Mouse (Mus musculus) heart, postnatal 25 days (tissue): ENCODE measurements around the gene Csta1. TPM values are rescaled to one million over a fixed set of nuclear protein-coding genes. Genes with fewer than 3 reads are reported as not detected.
"Not testable (repeated sequence)": the region's sequence is repeated elsewhere in the genome, so short reads cannot be mapped to it uniquely, and the experiment has no call there.

ENCODE experiments used
- DNase-seq: peaks from one replicate; pipeline ENCODE4 v3.0.0; 2022; ENCODE audit warnings: low spot score
- intact Hi-C: fragments of 180-260 bp; cut with DNase I; formaldehyde crosslinking; loops from one replicate; pipeline ENCODE4 v1.15.1; 2025
- total RNA-seq, 2 experiments: library from RNA; stranded (reverse); gene quantifications; 2 replicates each; pipeline ENCODE4 v1.2.3; 2021

Gene Csta1
- not detected for total RNA-seq

DNA sequence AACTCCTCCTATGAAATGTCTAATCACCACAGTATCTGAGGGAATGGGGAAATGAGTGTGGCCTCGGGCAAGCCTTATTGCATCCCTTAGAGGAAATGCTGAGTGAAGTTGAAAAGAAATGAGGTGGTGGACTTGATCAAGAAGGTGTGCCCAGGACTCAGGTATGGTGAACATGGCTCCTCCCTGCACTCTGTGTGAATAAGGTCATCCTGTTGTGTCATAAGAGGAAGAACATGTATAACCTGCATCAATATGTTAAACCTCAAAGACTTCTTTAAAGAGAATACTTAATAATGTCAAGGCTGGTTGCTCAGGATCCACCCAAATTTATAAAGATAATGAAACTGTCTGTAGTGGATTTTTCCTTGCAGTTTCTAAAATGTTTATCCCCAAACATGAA, at the start of gene Csta1:
Gene Csta1, minus strand, starts transcription at position 101 of the 400 bp plus-strand sequence.
- intact Hi-C loops = no loop called here
- no peak for DNase-seq

- intact Hi-C loops = no loop called here
- DNase-seq = no peak
These were observed 48.9 kb upstream of the Csta1 start for GRCm38 (mm10) chr16:36179910-36180309.

GRCm38 (mm10) chr16:36176108-36176507, 45.1 kb upstream of the Csta1 start:
- no peak for DNase-seq
- intact Hi-C loops = no loop called here

DNA sequence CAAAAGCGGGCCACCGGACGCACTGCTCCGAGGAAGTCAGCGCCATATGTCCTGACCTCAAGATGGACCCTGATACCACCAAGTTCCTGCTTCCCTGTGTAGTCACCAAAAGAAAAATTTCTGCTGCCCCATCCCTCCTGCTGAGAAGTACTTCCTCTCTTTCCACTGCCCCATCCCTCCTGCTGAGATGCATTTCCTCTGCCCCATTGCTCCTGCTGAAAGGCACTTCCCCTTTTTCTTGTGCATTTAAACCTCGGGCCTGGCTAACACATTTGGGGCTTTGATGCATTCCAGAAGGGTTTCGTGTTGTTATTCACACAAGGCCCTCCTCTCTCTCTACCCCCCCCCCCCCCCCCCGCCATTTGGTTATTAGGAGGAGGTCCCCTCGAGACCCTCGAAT, 36.8 kb upstream of the Csta1 start:
- DNase-seq, intact Hi-C loops: not testable (repeated sequence)

- intact Hi-C loops = no loop called here
- no peak for DNase-seq
These were observed 25.4 kb upstream of the Csta1 start, which contains the start of gene Stfa2l1 for GRCm38 (mm10) chr16:36156402-36156975. Gene Stfa2l1 (plus strand): TSS chr16:36156811.

DNA sequence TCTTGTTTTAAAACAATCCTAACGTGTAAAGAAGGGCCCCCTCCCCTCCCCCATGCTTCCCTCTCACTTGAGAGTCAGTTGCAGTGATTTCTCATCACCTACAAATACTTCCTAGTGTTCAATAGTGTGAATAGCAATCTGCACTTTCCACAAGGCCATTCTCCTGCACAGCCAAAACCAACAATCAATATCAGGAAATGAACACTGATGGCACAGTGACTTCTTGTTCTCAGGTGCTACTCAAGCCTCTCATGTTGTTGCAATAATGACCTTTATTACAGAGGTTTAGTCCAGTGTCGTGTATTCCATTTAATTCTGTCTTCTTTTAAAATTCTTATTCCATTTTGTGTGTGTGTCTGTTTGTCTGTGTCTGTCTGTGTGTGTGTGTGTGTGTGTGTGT, 7.2 kb upstream of the Csta1 start:
- DNase-seq = no peak
- intact Hi-C loops = no loop called here

GRCm38 (mm10) chr16:36128092-36128491, 2.9 kb downstream of the Csta1 start:
- intact Hi-C loops = no loop called here
- no peak for DNase-seq

DNA sequence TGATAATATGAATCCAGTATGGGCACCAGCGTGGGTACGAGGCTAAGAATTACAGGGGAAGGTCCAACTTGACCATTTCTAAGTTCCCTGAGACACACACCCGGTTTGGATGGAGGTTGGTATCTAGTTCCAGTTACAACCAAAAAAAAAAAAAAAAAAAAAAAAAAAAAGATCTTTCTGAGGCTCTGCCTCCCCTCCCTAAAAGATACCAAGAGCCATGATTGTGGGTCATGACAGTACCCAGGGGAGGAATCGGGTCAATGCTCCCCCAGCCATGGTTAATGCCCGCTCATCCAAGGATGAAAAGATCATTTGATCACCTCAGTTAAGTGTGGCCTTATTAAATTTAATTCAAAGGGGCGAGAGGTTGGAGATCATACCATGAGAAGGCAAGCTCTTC, 15.3 kb downstream of the Csta1 start:
- DNase-seq, intact Hi-C loops: not testable (repeated sequence)

- DNase-seq, intact Hi-C loops: not testable (repeated sequence)
These were observed 19.6 kb downstream of the Csta1 start for GRCm38 (mm10) chr16:36111486-36111885.

DNA sequence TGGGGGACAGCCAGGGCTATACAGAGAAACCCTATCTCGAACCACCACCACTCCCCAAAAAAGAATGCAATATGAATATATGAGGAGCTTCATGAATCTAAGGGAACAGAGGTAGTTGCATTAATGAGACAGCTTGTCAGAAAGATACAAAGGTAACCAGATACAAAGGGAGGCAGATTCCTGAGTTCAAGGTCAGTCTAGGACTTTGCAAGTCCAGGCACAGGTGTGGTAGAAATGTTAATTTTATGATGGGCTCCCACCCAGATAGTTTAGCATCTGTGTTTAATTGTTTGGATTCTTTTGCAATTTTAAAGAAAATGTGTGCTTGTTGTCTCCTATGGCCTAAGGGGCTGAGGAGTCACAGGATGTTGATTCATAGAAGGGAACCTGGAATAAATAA, 28.8 kb downstream of the Csta1 start:
- intact Hi-C loops = no loop called here
- DNase-seq = no peak

DNA sequence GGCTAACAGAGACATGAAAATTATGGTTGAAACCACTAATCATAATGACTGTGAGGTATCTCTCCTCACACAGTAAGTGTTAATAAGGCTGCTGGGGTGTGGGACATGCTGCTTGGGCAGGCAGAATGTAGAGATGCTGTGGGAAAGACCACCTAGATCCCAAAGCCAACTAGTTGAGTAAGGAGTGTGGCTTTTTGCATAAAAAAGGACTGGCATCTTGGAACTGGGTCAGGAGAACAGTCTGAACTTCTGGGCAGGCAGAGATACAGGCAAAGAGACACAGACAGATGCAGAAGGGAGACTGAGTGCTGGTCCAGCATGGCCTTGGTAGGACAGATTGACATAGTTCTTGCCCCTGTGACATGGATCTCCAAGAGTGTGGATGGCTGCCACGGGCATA, 29.5 kb downstream of the Csta1 start:
- no peak for DNase-seq
- intact Hi-C loops = no loop called here

DNA sequence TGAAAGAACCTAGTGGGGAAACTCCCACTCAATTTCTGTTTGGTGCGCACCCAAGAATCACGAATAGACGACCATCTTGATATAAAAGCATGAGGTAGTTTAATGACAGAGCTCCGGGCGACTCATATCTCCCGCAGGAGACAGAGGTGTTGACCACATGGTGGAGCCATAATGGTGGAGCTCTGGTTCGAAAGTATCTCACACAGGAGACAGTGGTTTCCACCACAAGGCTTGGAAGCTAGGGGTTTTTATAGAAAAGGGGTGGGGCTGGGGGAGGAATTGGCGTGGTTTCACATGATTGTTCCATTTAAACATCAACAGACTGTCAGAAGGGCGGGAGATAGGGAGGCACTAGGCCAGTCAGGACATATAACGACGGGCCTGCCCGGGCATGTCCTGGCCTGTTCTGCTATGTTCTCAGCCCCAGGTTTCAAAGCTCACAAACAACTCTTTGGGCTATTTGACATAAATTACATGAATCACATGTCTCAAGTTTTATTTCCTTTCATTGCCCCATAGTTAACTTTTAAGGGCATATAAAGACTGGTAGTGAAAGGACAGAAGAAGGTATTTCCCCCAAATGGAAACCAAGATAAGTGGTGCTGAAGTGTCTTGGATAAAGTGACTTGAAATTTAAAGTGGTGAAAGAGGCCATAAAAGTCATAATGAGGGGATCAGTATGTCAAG, 33.1 kb downstream of the Csta1 start:
- DNase-seq, intact Hi-C loops: not testable (repeated sequence)

GRCm38 (mm10) chr16:36094079-36094478, 37.0 kb downstream of the Csta1 start:
- DNase-seq = no peak
- intact Hi-C loops = no loop called here

DNA sequence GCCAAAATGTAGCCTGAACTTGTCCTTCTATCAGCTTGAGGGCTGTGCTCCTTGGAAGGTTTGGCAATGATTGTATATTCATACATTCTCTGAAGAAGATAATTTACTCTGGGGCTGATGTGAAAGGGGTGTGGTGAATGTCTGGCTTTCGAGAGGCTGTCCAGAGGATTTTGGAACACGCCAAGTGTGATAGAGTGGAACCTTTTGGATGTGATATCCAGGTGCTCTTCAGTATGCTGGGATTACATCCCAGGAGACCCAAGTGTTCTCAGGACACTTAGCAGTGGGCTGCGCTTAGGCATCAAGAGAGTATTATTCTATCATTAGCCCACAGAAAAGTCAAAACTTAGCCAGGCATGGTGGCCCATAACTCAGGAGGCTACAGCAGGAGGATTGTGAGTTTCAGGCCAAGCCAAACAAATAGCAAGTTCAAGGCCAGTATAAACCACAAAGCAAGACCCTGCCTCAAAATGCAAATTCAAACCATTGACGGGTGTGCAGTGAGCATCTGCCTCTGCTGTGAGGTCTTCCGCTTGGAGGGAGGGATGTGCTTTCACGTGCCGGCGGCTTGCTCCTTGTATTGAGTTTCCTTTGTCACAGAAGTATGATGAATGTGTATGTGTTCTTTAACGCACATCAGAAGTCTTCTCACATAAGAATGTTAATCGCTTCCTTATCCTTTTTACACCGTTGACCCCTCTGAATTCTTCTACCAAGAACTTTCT, 40.1 kb downstream of the Csta1 start:
- intact Hi-C loops = no loop called here
- no peak for DNase-seq

- intact Hi-C loops = no loop called here
- DNase-seq = no peak
These were observed 41.0 kb downstream of the Csta1 start for GRCm38 (mm10) chr16:36089850-36090616.

- no peak for DNase-seq
- intact Hi-C loops = no loop called here
These were observed 42.0 kb downstream of the Csta1 start for GRCm38 (mm10) chr16:36089065-36089464.

DNA sequence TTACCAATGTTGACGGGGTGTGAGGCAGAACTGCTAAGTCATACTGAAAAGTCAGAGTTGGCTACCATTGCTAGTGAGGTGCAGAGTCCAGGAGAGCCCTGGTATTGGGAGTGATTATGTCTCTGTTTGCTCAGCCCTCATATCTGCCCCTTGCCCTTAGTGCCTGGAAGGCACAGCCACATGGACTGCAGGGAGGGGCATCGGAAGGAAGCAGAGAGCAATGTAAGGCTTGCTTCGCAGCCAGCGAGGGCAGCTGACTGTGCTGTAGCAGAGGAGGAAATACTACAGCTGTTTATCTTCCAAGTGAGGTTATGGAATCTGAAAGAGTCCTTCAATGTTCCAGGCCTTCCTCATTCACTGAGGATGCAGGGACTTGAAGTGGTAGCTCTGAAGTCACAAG, 43.2 kb downstream of the Csta1 start:
- no peak for DNase-seq
- intact Hi-C loops = no loop called here

DNA sequence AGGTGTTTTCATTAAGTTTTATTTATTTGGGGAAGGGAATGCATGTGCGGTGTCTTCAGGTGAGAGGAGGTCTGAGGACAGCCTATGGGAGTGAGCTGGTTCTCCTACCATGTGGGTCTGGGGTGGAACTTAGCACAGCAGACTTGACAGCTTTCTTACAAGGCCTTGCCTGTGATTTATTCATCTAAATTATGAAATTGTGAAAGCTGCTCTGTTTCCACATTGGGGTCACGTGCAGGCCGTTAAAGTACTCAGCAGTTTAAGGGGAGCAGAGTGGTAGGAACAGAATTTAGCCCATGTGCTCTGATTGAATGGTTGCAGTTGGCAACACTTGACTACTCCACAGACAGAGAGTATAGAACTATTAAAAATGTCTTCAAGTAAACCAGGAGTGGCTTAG, 51.1 kb downstream of the Csta1 start:
- intact Hi-C loops = loop anchor here (10.0 kb wide), 1 partner anchor 205 kb away; the partner anchor contains the start of gene Parp14
- no peak for DNase-seq

DNA sequence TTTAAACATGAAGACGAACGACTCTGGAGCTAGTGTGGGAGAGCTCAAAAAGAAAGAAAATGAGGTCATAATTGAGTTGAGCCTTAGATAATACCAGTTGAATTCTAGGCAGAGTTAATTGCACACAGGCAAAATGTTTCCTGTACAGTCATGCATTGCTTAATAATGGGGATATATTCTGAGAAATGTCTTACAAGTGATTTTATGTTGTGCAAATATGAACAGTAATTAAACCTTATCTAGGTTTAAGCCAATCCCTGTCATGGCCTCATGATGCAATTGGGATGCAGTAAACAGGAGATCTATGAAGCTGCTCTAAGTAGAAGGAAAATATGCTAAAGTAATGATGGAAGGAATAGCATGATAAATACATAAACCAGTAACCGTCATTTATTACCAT, 56.3 kb downstream of the Csta1 start:
- no peak for DNase-seq
- intact Hi-C loops = loop anchor here (5.0 to 10.0 kb wide), 2 partner anchors 37 to 200 kb away; partner anchors contain the start of gene Parp14

GRCm38 (mm10) chr16:36072410-36073011, 58.5 kb downstream of the Csta1 start:
- intact Hi-C loops = loop anchor here (5.0 to 10.0 kb wide), 2 partner anchors 35 to 198 kb away; partner anchors contain the start of gene Parp14
- DNase-seq = no peak
